Mouse (Mus musculus): ENCODE measurements around the gene Eef1g.

DNA sequence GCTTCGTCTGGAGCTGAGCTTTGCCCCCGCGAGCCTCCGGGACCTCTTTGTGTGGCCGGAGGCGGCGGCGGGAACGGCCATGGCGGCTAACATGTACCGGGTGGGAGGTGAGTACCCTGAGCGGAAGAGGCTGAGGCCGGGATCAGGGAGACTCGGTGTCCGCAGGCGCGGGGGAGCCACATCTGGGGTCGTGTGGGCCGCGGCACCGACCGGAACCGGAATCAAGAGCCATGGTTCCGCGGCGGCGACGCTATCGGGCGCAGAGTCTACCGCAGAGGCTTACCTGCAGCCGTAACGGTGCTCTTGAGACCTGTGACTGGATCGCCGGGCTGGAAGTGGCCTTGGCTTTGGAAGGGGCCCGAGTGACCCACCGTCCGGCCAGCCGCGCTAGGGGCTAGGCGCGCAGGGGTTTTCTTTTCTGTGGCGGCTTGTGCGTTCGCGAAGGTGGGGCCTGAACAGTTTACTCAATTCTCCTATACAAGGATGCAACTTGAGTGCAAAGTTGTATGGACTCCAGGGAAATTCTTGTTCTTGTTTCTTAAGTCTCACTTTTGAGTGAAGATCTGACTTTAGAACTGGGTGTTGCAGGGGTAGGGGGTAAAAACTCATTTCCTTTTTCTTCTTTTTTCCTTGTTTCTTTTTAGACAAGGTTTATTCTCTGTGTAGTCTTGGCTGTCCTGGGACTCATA is 24.4 kb upstream of the Eef1g start:
- TF ChIP-seq CTCF (IDR thresholded peaks at IDR 0.05; ENCODE audit: extremely low read depth, insufficient read depth, low read length) (no peak), POLR2A (IDR thresholded peaks at IDR 0.05; ENCODE audit: extremely low read depth, insufficient read depth, low read length) (no peak)

Measured in cortical plate, adult 2 months (tissue).